Mouse (Mus musculus) lung, adult 18-20 months (tissue): Measurements from ENCODE around the gene Atp8b3.

ENCODE experiments used
- DNase-seq, 2 experiments: peaks; one replicate each; pipeline ENCODE4 v3.0.0; 2022; ENCODE audit warnings: mixed read lengths in 2 of 2

Gene Atp8b3

GRCm38 (mm10) chr10:80566375-80567092 lies 27.6 kb upstream of the Atp8b3 start:
- peak; percentile 83 to 87 for DNase-seq

- DNase-seq, result peak; percentile 92 to 94
These were observed 22.4 kb upstream of the Atp8b3 start, which contains the start of gene Rexo1 for GRCm38 (mm10) chr10:80561116-80561944. Gene Rexo1 (minus strand): TSS chr10:80561560.

GRCm38 (mm10) chr10:80560621-80561020 lies 21.7 kb upstream of the Atp8b3 start:
- DNase-seq, result no peak

- no peak for DNase-seq
These were observed 20.5 kb upstream of the Atp8b3 start for GRCm38 (mm10) chr10:80559431-80559830.

- peak; percentile 79 to 83 for DNase-seq
These were observed 18.5 kb upstream of the Atp8b3 start for GRCm38 (mm10) chr10:80557346-80557965.

- no peak for DNase-seq
These were observed 15.1 kb upstream of the Atp8b3 start for GRCm38 (mm10) chr10:80553997-80554396.

GRCm38 (mm10) chr10:80553575-80553974 lies 14.7 kb upstream of the Atp8b3 start:
- no peak for DNase-seq

GRCm38 (mm10) chr10:80552364-80552763 lies 13.4 kb upstream of the Atp8b3 start:
- no peak for DNase-seq

- no peak for DNase-seq
These were observed 10.4 kb upstream of the Atp8b3 start for GRCm38 (mm10) chr10:80549279-80549678.

GRCm38 (mm10) chr10:80548428-80549006 lies 9.6 kb upstream of the Atp8b3 start:
- peak; percentile 37 to 55 for DNase-seq

- DNase-seq, result no peak
These were observed 8.6 kb upstream of the Atp8b3 start for GRCm38 (mm10) chr10:80547539-80547938.

- DNase-seq, result no peak
These were observed 8.0 kb upstream of the Atp8b3 start for GRCm38 (mm10) chr10:80546945-80547344.

- no peak for DNase-seq
These were observed 6.7 kb upstream of the Atp8b3 start for GRCm38 (mm10) chr10:80545590-80545989.

GRCm38 (mm10) chr10:80543873-80544272 lies 4.9 kb upstream of the Atp8b3 start:
- no peak for DNase-seq

GRCm38 (mm10) chr10:80539493-80539892 lies 569 bp upstream of the Atp8b3 start:
- DNase-seq, result no peak

- peak in 1 of 2 experiments; percentile 28 for DNase-seq
These were observed 744 bp downstream of the Atp8b3 start for GRCm38 (mm10) chr10:80538180-80538579.

GRCm38 (mm10) chr10:80535711-80536110 lies 3.2 kb downstream of the Atp8b3 start:
- DNase-seq, result no peak

- peak in 1 of 2 experiments; percentile 31 for DNase-seq
These were observed 3.9 kb downstream of the Atp8b3 start for GRCm38 (mm10) chr10:80535071-80535470.

GRCm38 (mm10) chr10:80533704-80534103 lies 5.2 kb downstream of the Atp8b3 start:
- DNase-seq, result peak in 1 of 2 experiments; percentile 22

GRCm38 (mm10) chr10:80532783-80533182 lies 6.1 kb downstream of the Atp8b3 start:
- no peak for DNase-seq

GRCm38 (mm10) chr10:80526172-80526571 lies 12.8 kb downstream of the Atp8b3 start:
- DNase-seq, result no peak

GRCm38 (mm10) chr10:80523299-80523698 lies 15.6 kb downstream of the Atp8b3 start:
- DNase-seq, result no peak

GRCm38 (mm10) chr10:80519287-80519686 lies 19.6 kb downstream of the Atp8b3 start:
- no peak for DNase-seq
